Mouse (Mus musculus): ENCODE data around the gene Smim12.

The Smim12 gene

DNA sequence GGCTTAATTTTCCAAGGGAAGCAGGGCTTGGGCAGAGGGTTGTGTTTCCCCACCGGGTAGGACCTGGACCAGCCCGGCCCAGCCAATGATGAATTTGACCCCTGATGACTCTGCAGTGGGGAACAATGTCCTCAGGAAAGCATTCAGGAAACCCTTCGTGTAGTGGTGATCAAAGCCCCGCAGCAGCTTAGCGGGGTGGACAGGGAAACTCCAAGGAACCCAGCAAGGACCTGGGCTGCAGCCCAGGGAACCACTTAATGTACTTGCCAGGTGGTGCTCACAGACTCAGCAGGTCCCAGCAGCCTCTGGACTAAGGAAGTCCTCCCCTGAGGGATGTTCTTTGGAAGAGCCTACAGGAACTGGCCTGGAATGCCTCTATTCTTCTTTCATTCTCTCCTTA lies 13.2 kb downstream of the Smim12 start:
- Histone ChIP-seq H3K36me3 (ENCODE audit: control insufficient read depth, insufficient read depth, low read length, poor library complexity, severe bottlenecking) (no peaks in the 10 kb centered on the region), H3K27me3 (ENCODE audit: control insufficient read depth, insufficient read depth, low read length, poor library complexity, severe bottlenecking) (no peaks in the 10 kb centered on the region)
- no peak for DNase-seq (ENCODE audit: low read depth, low spot score)

- no peak for DNase-seq (ENCODE audit: low read depth, low spot score)
- Histone ChIP-seq H3K36me3 (ENCODE audit: control insufficient read depth, insufficient read depth, low read length, poor library complexity, severe bottlenecking) (no peaks in the 10 kb centered on the region), H3K27me3 (ENCODE audit: control insufficient read depth, insufficient read depth, low read length, poor library complexity, severe bottlenecking) (no peaks in the 10 kb centered on the region)
These were observed 14.8 kb downstream of the Smim12 start for GRCm38 (mm10) chr4:127258186-127258897.

DNA sequence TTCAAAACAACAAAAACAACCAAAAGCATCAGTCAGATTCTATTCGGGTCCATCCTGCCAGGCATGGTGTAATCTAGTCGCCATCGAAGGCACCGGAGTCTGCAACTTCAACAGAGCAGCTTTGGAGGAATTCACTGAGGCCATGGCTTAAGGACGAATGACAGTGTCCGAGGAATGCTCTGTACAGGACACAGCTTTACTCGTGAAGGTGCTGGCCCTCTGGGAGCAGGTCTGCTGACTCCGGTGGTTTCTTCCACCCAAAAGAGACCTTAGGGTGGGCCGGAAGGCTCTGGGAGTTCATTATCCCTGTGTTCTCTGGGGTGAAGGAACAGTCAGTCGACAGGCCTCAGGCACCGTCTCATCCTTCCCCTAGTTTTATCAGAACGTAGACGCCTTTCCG lies 18.0 kb downstream of the Smim12 start:
- no peak for DNase-seq (ENCODE audit: low read depth, low spot score)
- Histone ChIP-seq H3K27me3 (ENCODE audit: control insufficient read depth, insufficient read depth, low read length, poor library complexity, severe bottlenecking) (no peaks in the 10 kb centered on the region), H3K36me3 (ENCODE audit: control insufficient read depth, insufficient read depth, low read length, poor library complexity, severe bottlenecking) (no peaks in the 10 kb centered on the region)

GRCm38 (mm10) chr4:127263438-127264182 lies 20.0 kb downstream of the Smim12 start:
- no peak for DNase-seq (ENCODE audit: low read depth, low spot score)
- no peaks in the 10 kb centered on the region for H3K36me3 ChIP-seq (ENCODE audit: control insufficient read depth, insufficient read depth, low read length, poor library complexity, severe bottlenecking)
- no peaks in the 10 kb centered on the region for H3K27me3 ChIP-seq (ENCODE audit: control insufficient read depth, insufficient read depth, low read length, poor library complexity, severe bottlenecking)

GRCm38 (mm10) chr4:127264183-127264554 lies 20.6 kb downstream of the Smim12 start:
- H3K27me3 ChIP-seq (ENCODE audit: control insufficient read depth, insufficient read depth, low read length, poor library complexity, severe bottlenecking): no peaks in the 10 kb centered on the region
- H3K36me3 ChIP-seq (ENCODE audit: control insufficient read depth, insufficient read depth, low read length, poor library complexity, severe bottlenecking): no peaks in the 10 kb centered on the region
- no peak for DNase-seq (ENCODE audit: low read depth, low spot score)

GRCm38 (mm10) chr4:127278451-127279001 lies 34.9 kb downstream of the Smim12 start:
- no peaks in the 10 kb centered on the region for H3K36me3 ChIP-seq (ENCODE audit: control insufficient read depth, insufficient read depth, low read length, poor library complexity, severe bottlenecking)
- no peak for DNase-seq (ENCODE audit: low read depth, low spot score)
- no peaks in the 10 kb centered on the region for H3K27me3 ChIP-seq (ENCODE audit: control insufficient read depth, insufficient read depth, low read length, poor library complexity, severe bottlenecking)

- DNase-seq (ENCODE audit: low read depth, low spot score): no peak
- Histone ChIP-seq H3K36me3 (ENCODE audit: control insufficient read depth, insufficient read depth, low read length, poor library complexity, severe bottlenecking) (no peaks in the 10 kb centered on the region), H3K27me3 (ENCODE audit: control insufficient read depth, insufficient read depth, low read length, poor library complexity, severe bottlenecking) (no peaks in the 10 kb centered on the region)
These were observed 35.7 kb downstream of the Smim12 start for GRCm38 (mm10) chr4:127279241-127279640.

GRCm38 (mm10) chr4:127286907-127287306 lies 43.3 kb downstream of the Smim12 start:
- Histone ChIP-seq H3K27me3 (ENCODE audit: control insufficient read depth, insufficient read depth, low read length, poor library complexity, severe bottlenecking) (no peaks in the 10 kb centered on the region), H3K36me3 (ENCODE audit: control insufficient read depth, insufficient read depth, low read length, poor library complexity, severe bottlenecking) (no peaks in the 10 kb centered on the region)
- no peak for DNase-seq (ENCODE audit: low read depth, low spot score)

GRCm38 (mm10) chr4:127289039-127289548 lies 45.5 kb downstream of the Smim12 start:
- H3K27me3 ChIP-seq (ENCODE audit: control insufficient read depth, insufficient read depth, low read length, poor library complexity, severe bottlenecking): no peaks in the 10 kb centered on the region
- no peak for DNase-seq (ENCODE audit: low read depth, low spot score)
- no peaks in the 10 kb centered on the region for H3K36me3 ChIP-seq (ENCODE audit: control insufficient read depth, insufficient read depth, low read length, poor library complexity, severe bottlenecking)

DNA sequence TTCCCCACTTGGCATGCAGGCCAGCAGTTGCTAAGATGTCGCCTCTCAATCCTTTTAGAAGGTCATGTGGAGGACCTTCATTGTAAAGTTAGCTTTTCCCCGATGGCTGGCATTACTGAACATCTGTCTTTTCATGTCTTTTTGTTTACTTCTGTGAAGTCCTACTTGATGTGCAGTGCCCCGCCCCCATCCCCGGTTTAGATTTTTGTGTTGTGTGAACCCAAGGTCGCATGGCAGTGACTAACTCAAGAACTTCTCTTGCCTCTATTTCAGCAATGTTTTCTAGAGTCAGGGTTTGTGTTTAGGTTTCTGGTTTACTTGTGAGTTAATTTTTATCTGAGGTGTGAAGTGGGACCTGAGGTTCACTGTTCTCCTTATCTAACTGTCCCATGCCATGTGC lies 49.0 kb downstream of the Smim12 start:
- H3K27me3 ChIP-seq (ENCODE audit: control insufficient read depth, insufficient read depth, low read length, poor library complexity, severe bottlenecking): no peaks in the 10 kb centered on the region
- no peaks in the 10 kb centered on the region for H3K36me3 ChIP-seq (ENCODE audit: control insufficient read depth, insufficient read depth, low read length, poor library complexity, severe bottlenecking)
- DNase-seq (ENCODE audit: low read depth, low spot score): no peak
